ENCODE assay signal across 7 mouse cellular contexts in genomic region chr3:129863698-129864097, GRCm38 (mm10). TPM values are rescaled to one million over a fixed set of nuclear protein-coding genes. Genes with fewer than 3 reads are reported as not detected.
A peak's percentile ranks its signal among the peaks of the same experiment; 100 is the strongest.
DNase-seq lines count a peak whose midpoint lies in the region; ATAC-seq lines count a peak whose summit lies in the region.

No protein-coding gene starts in this region.

- H3K36me3 ChIP-seq in splenic B cell, adult 2 months (ENCODE audit: control insufficient read depth, insufficient read depth, low read length, poor library complexity, severe bottlenecking): no peaks in the 10 kb centered on the region

- H3K27me3 ChIP-seq in splenic B cell, adult 2 months (ENCODE audit: control insufficient read depth, insufficient read depth, low read length, poor library complexity, severe bottlenecking): no peaks in the 10 kb centered on the region

- peak; percentile 29 for DNase-seq in right cerebral cortex, adult 18-20 months
- no peak for DNase-seq in right cerebral cortex, postnatal 36 days (ENCODE audit: low spot score in 2 of 2)
- DNase-seq in cerebellum, postnatal 25 days: peak; percentile 48 to 73
- peak; percentile 58 for DNase-seq in lung, postnatal 14 days
- DNase-seq in splenic B cell, adult 2 months (ENCODE audit: low read depth, low spot score): peak; percentile 69

- peak; percentile 66 for ATAC-seq in activated CD4-positive, CD25-positive, alpha-beta regulatory T cell, adult 4 months
- ATAC-seq in inflammation-experienced regulatory T-cells, adult 6 months: peak; percentile 46

RNA-seq across cellular contexts. Expression of gene Pla2g12a, which starts 14.7 kb away (rescaled TPM):
- 1 to 10 TPM; 1.7 to 2.2 TPM for polyA plus RNA-seq in activated CD4-positive, CD25-positive, alpha-beta regulatory T cell, adult 4 months (2017; shearing (Covaris generic))
- polyA plus RNA-seq in inflammation-experienced regulatory T-cells, adult 6 months (2017; shearing (Covaris generic)): 1 to 10 TPM in 2 of 3 experiments, under 1 TPM in 1; 0.92 to 2.5 (median 1.1) TPM

RNA-seq across cellular contexts. Expression of gene Cfi, which starts 28.0 kb away (rescaled TPM):
- not detected for polyA plus RNA-seq in activated CD4-positive, CD25-positive, alpha-beta regulatory T cell, adult 4 months (2017; shearing (Covaris generic))
- polyA plus RNA-seq in inflammation-experienced regulatory T-cells, adult 6 months (2017; shearing (Covaris generic)): not detected

RNA-seq across cellular contexts. Expression of gene Gar1, which starts 32.5 kb away (rescaled TPM):
- 10 to 100 TPM; 13.9 to 19.1 TPM for polyA plus RNA-seq in activated CD4-positive, CD25-positive, alpha-beta regulatory T cell, adult 4 months (2017; shearing (Covaris generic))
- polyA plus RNA-seq in inflammation-experienced regulatory T-cells, adult 6 months (2017; shearing (Covaris generic)): 10 to 100 TPM; 13.5 to 14.1 (median 13.8) TPM

RNA-seq across cellular contexts. Expression of gene Casp6, which starts 37.5 kb away (rescaled TPM):
- 10 to 100 TPM; 67.0 to 84.2 TPM for polyA plus RNA-seq in activated CD4-positive, CD25-positive, alpha-beta regulatory T cell, adult 4 months (2017; shearing (Covaris generic))
- polyA plus RNA-seq in inflammation-experienced regulatory T-cells, adult 6 months (2017; shearing (Covaris generic)): 10 to 100 TPM; 55.2 to 62.2 (median 60.7) TPM

RNA-seq across cellular contexts. Expression of gene Rrh, which starts 41.3 kb away (rescaled TPM):
- polyA plus RNA-seq in activated CD4-positive, CD25-positive, alpha-beta regulatory T cell, adult 4 months (2017; shearing (Covaris generic)): not detected
- polyA plus RNA-seq in inflammation-experienced regulatory T-cells, adult 6 months (2017; shearing (Covaris generic)): under 1 TPM in 1 of 3 experiments, not detected in 2; 0.18 TPM

Comparison
In these comparisons a context has a peak if more than half of its experiments do, and no peak if none do; other contexts are left out.
1. DNase-seq: peak in right cerebral cortex, adult 18-20 months (single experiment), cerebellum, postnatal 25 days (2 of 2), lung, postnatal 14 days (single experiment) and splenic B cell, adult 2 months (single experiment); none in right cerebral cortex, postnatal 36 days (0 of 2).